Mouse (Mus musculus) neural tube, embryonic 14.5 days (tissue): Measurements from ENCODE around the gene Sec22a. TPM values are rescaled to one million over a fixed set of nuclear protein-coding genes. Genes with fewer than 3 reads are reported as not detected.
A peak's percentile ranks its signal among the peaks of the same experiment; 100 is the strongest.

ENCODE experiments used
- ATAC-seq: fragments of 200-750 bp; cut with Nextera tagmentation; 2 replicates; pipeline ENCODE4 v1.8.0; 2017; ENCODE audit warnings: low read depth, mild to moderate bottlenecking, moderate TSS enrichment, moderate library complexity
- H3K27ac ChIP-seq: fragments of 300-500 bp; sonication (generic); 2 replicates; pipeline ENCODE4 v1.5.1; 2014; ENCODE audit warnings: low read depth, mild to moderate bottlenecking, control low read depth, low read length, moderate library complexity, mixed read lengths
- H3K27me3 ChIP-seq: fragments of 300-500 bp; sonication (generic); 2 replicates; pipeline ENCODE4 v1.6.1; 2014; ENCODE audit warnings: low read length; ENCODE audit not compliant: control insufficient read depth, insufficient read depth
- H3K36me3 ChIP-seq: fragments of 300-500 bp; sonication (generic); 2 replicates; pipeline ENCODE4 v1.6.1; 2014; ENCODE audit warnings: low read length, mixed read lengths; ENCODE audit not compliant: control insufficient read depth, insufficient read depth
- H3K4me1 ChIP-seq: fragments of 300-500 bp; sonication (generic); 2 replicates; pipeline ENCODE4 v1.6.1; 2014; ENCODE audit warnings: low read length; ENCODE audit not compliant: control insufficient read depth, insufficient read depth
- H3K4me2 ChIP-seq: fragments of 300-500 bp; sonication (generic); 2 replicates; pipeline ENCODE4 v1.6.1; 2014; ENCODE audit warnings: mild to moderate bottlenecking, low read depth, low read length, control low read depth
- H3K4me3 ChIP-seq: fragments of 300-500 bp; sonication (generic); 2 replicates; pipeline ENCODE4 v1.5.1; 2014; ENCODE audit warnings: low read depth, low read length, control low read depth, mixed read lengths
- H3K9ac ChIP-seq: fragments of 300-500 bp; sonication (generic); replicated peaks from 2 replicates; pipeline ENCODE4 v1.6.1; 2014; ENCODE audit warnings: low read depth, mild to moderate bottlenecking, control low read depth, low read length, mixed read lengths
- H3K9me3 ChIP-seq: fragments of 300-500 bp; sonication (generic); 2 replicates; pipeline ENCODE4 v1.6.1; 2016; ENCODE audit warnings: low read length; ENCODE audit not compliant: control insufficient read depth
- WGBS: fragments of 180-500 bp; shearing (Covaris S2); extraction: QIAGEN DNeasy Blood & Tissue Kit; methylation state at CpG from one replicate; pipeline ENCODE4 v1.1.7; 2014; 5-methylcytosine and 5-hydroxymethylcytosine counted together
- polyA plus RNA-seq: library from polyadenylated mRNA; unstranded; fragments of >200 nt; fragmentation: Nextera tagmentation; extraction: Ambion mirVana; gene quantifications from 2 replicates; pipeline ENCODE4 v1.2.1, GENCODE M21; 2014

The Sec22a gene
- polyA plus RNA-seq, 1 experiment from 2014 or later, result 44.0 TPM

GRCm38 (mm10) chr16:35282456-35282855 lies 81.3 kb downstream of the Sec22a start:
- Histone ChIP-seq H3K36me3 (peaks cover 4% of the 10 kb centered on the region; the same call in 1 of the 2 replicates), H3K9ac (no peak overlapping the region), H3K4me2 (no peak overlapping the region), H3K9me3 (no peaks in the 10 kb centered on the region), H3K27ac (no peak overlapping the region), H3K4me1 (no peaks in the 10 kb centered on the region), H3K27me3 (no peaks in the 10 kb centered on the region), H3K4me3 (no peak overlapping the region)
- no peak for ATAC-seq
- WGBS, result 90% methylated on average over 2 of the region's 2 CpGs

GRCm38 (mm10) chr16:35278166-35278565 lies 85.6 kb downstream of the Sec22a start:
- H3K4me3 ChIP-seq, result no peak overlapping the region
- no peak for ATAC-seq
- H3K4me1 ChIP-seq, result 0 out of 2 replicates have a peak, but pooled peaks cover 4% of the 10 kb centered on the region
- no peak overlapping the region for H3K9ac ChIP-seq
- no peaks in the 10 kb centered on the region for H3K27me3 ChIP-seq
- no peak overlapping the region for H3K4me2 ChIP-seq
- no peaks in the 10 kb centered on the region for H3K9me3 ChIP-seq
- no peak overlapping the region for H3K27ac ChIP-seq
- 71% methylated on average over 6 of the region's 6 CpGs for WGBS
- H3K36me3 ChIP-seq, result peaks cover 4% of the 10 kb centered on the region; the same call in 1 of the 2 replicates

GRCm38 (mm10) chr16:35272417-35272816 lies 91.3 kb downstream of the Sec22a start:
- ATAC-seq, result no peak
- 57% methylated on average over 4 of the region's 4 CpGs for WGBS

GRCm38 (mm10) chr16:35271572-35271971 lies 92.1 kb downstream of the Sec22a start:
- no peaks in the 10 kb centered on the region for H3K36me3 ChIP-seq
- H3K4me1 ChIP-seq, result 0 out of 2 replicates have a peak, but pooled peaks cover 4% of the 10 kb centered on the region
- no peak overlapping the region for H3K4me3 ChIP-seq
- no peak overlapping the region for H3K9ac ChIP-seq
- no peak overlapping the region for H3K27ac ChIP-seq
- no peaks in the 10 kb centered on the region for H3K9me3 ChIP-seq
- WGBS, result 53% methylated on average over 4 of the region's 4 CpGs
- no peak for ATAC-seq
- H3K27me3 ChIP-seq, result no peaks in the 10 kb centered on the region
- H3K4me2 ChIP-seq, result no peak overlapping the region

More at GRCm38 (mm10) chr16:35272417-35272816, 91.3 kb downstream of the Sec22a start:
- Histone ChIP-seq H3K4me1 (0 out of 2 replicates have a peak, but pooled peaks cover 4% of the 10 kb centered on the region), H3K27ac (no peak overlapping the region), H3K27me3 (no peaks in the 10 kb centered on the region), H3K36me3 (no peaks in the 10 kb centered on the region), H3K4me3 (no peak overlapping the region), H3K9ac (no peak overlapping the region), H3K4me2 (no peak overlapping the region), H3K9me3 (no peaks in the 10 kb centered on the region)

GRCm38 (mm10) chr16:35270945-35271344 lies 92.8 kb downstream of the Sec22a start:
- ATAC-seq, result no peak
- 83% methylated on average over 6 of the region's 6 CpGs for whole genome bisulfite sequencing

GRCm38 (mm10) chr16:35270353-35270934 lies 93.3 kb downstream of the Sec22a start:
- no peaks in the 10 kb centered on the region for H3K4me1 ChIP-seq
- H3K9ac ChIP-seq, result no peak overlapping the region
- H3K9me3 ChIP-seq, result no peaks in the 10 kb centered on the region
- peak; percentile 68 for ATAC-seq
- H3K4me3 ChIP-seq, result no peak overlapping the region
- no peaks in the 10 kb centered on the region for H3K27me3 ChIP-seq
- H3K4me2 ChIP-seq, result no peak overlapping the region
- no peaks in the 10 kb centered on the region for H3K36me3 ChIP-seq
- H3K27ac ChIP-seq, result no peak overlapping the region
- 38% methylated on average over 10 of the region's 10 CpGs for WGBS

More at GRCm38 (mm10) chr16:35270945-35271344, 92.8 kb downstream of the Sec22a start:
- Histone ChIP-seq H3K4me2 (no peak overlapping the region), H3K4me1 (0 out of 2 replicates have a peak, but pooled peaks cover 2% of the 10 kb centered on the region), H3K4me3 (no peak overlapping the region), H3K27me3 (no peaks in the 10 kb centered on the region), H3K9me3 (no peaks in the 10 kb centered on the region), H3K36me3 (no peaks in the 10 kb centered on the region), H3K9ac (no peak overlapping the region), H3K27ac (no peak overlapping the region)

Other genes starting within 250 kb of the Sec22a start
- gene Adcy5, start 209.0 kb downstream of the Sec22a start, polyA plus RNA-seq, result 8.3 and 8.8 TPM in 2 replicates
- gene Pdia5, start 127.0 kb upstream of the Sec22a start, polyA plus RNA-seq, result 3.2 and 7.4 TPM in 2 replicates
- 18.1 and 21.4 TPM in 2 replicates for gene Sema5b, start 177.2 kb upstream of the Sec22a start, polyA plus RNA-seq